Mouse (Mus musculus) megakaryocyte progenitor cell, adult 5-6 weeks (primary cell): ENCODE measurements around the gene Irak3. TPM values are rescaled to one million over a fixed set of nuclear protein-coding genes. Genes with fewer than 3 reads are reported as not detected.
"Not testable (repeated sequence)": the region's sequence is repeated elsewhere in the genome, so short reads cannot be mapped to it uniquely, and the experiment has no call there.

ENCODE experiments used
- ATAC-seq: replicated peaks from 2 replicates; pipeline ENCODE4 v1.8.0; 2016; ENCODE audit warnings: mild to moderate bottlenecking, moderate TSS enrichment, inconsistent platforms; ENCODE audit not compliant: poor library complexity
- total RNA-seq, 2 experiments: library from RNA; stranded (forward) in 1 of 2; stranded (reverse) in 1 of 2; fragments of 157-497, 149-512 nt in 1 of 2; fragments of 200-1000 nt in 1 of 2; gene quantifications; 2 replicates each; pipeline versions ENCODE4 v1.2.3 to v1.2.4; 2015 to 2017

The Irak3 gene
- 57.7 and 65.9 TPM in 2 replicates for total RNA-seq (2015)
- 19.6 and 26.1 TPM in 2 replicates for total RNA-seq (2017)

- ATAC-seq, result peak; percentile 70
Measured at GRCm38 (mm10) chr10:120201961-120202402, at the start of gene Irak3. Irak3 (minus strand) TSS chr10:120202130.

GRCm38 (mm10) chr10:120250911-120251683 is 49.2 kb upstream of the Irak3 start:
- no peak for ATAC-seq

DNA sequence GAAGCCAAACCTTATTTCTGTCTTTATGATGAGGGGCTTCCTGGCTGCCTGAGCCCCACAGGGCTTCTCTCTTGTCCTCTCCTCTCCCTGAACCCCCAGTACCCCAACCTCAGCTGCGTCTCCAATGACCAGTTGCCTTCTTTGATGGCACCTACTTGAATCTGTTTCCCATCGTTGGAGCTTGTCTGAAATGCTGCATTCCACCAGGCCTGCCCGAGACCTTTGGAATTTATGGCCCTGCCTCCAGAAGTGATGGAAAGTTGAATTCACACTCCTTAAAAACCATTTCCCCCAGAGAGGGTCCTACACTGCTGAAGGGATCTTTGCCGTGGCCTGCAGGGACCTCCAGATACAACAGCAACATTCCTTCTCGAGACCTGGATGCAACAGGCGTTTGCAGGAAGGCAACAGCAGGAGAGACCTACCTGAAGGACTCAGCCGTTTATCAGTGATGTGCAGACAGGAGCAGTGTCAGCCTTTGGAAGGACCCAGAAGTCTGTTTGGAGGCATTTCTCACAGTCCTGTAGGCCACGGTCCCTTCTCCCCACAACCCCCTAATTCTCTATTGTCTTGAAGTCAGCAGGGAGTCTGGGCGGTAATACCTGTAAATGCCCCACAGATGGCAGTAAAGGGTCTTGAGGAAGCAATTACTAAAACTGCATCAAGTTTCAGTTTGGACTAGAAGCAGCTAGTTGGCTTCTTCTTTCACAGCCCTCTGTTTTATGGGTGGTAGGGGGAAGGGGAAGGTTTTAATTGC is 45.2 kb upstream of the Irak3 start:
- peak; percentile 98 for ATAC-seq

DNA sequence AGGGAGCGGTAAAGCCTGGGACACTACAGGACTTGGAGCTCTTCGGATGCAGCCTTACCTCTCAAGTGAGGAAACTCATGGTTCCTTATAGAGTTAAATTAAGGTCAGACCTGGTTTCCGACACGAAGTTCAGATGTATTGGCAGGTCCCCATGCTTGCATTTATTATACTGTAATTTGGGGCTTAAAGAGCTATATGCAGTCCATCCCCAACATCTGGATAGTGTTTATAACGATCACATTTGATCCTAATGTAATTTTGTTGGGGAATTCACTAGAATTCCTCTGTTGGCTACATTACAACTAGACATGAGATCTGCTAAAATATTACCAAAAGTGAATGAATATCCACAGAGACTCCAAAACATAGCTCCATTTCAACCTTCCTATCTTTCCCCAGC is 43.8 kb upstream of the Irak3 start:
- ATAC-seq, result no peak

- ATAC-seq, result no peak
Measured at GRCm38 (mm10) chr10:120242421-120242820, 40.5 kb upstream of the Irak3 start.

DNA sequence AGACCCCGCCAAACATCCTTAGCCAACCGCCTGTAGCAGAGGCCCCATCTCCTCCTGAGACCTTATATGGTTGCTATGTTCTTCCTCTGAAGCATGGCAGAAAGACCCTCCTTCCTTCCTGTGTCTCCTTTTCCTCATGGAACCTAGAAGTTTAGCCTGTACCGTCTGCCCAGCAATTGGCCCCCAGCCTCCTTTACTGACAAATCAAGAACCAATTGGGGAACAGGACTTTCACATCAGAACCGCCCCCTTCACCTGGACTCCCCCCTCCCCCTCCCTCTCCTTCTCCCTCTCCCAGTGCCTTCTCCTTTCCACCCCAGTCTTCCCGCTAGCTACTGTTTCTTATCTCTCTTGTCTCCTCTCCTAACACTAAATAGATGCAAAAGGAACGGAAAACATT is 37.5 kb upstream of the Irak3 start:
- no peak for ATAC-seq

DNA sequence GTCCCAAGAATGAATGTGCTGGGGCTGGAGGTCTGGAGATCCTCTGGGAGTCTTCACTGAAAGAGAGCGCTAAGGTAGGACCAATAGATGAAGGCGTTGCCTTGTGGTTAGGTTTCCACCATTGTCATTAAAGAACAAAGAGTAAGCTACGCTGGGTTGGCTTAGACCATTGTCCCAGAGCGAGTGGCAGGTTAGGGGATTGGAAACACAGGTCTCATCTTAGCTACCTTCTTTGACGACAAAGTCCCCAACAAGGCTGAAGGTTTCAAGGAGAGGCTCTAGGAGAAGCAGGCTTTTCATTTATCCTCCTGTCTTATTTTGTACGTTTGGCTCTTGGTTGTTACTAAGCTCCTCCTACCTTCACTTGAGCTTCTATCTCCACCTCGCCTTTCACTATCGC is 36.3 kb upstream of the Irak3 start:
- no peak for ATAC-seq

DNA sequence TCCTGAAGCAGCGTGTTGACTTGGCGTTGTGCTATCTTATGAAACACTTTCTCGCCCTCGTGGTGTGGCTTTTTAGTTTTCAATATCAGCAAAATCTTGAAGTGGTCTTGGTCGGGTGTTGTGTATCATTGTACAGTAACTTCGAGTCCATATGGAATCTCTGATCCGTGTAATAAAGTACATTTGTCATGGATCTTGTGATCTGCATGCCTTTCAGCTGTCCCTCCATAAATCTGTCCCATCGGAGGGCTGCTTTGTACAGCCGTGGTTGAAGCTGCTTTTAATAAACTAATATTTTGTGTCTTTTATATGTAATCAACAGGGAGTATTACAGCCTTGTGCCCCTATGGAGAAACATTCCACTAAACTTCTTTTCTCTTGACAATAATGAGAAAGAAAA is 34.9 kb upstream of the Irak3 start:
- ATAC-seq, result no peak

DNA sequence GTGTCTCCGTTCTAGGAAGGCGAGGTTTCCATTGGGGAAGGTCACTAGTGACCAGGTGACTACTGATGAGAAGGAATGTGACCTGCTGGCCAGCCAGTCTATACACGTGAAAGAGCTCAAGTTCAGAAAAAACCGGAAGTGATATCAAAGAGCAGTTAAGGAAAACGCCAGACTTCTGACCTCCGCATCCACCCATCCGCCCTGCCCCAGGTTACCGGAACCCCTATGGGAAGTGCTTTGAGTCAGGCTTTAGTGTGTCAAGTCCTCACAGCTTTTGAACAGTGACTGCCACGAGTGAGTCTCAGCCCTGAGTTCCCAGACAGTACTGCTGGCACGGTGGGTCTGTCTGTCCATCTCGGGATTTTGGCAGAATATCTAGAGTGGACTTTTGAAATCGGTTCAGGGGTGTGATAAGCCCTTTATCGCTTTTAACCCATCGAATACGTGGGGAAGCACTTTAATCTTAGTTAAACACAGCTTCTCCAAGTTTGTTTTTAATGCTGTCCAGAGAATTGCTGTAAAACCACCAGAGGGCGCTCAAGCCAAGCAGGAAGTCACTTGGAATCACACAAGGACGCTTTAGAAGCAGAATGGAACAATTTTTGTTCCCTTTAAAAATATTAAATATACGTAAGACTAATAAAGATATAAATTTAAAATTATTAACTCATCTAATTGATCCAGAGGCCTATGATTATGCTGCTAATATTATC is 31.9 kb upstream of the Irak3 start:
- peak; percentile 75 for ATAC-seq

DNA sequence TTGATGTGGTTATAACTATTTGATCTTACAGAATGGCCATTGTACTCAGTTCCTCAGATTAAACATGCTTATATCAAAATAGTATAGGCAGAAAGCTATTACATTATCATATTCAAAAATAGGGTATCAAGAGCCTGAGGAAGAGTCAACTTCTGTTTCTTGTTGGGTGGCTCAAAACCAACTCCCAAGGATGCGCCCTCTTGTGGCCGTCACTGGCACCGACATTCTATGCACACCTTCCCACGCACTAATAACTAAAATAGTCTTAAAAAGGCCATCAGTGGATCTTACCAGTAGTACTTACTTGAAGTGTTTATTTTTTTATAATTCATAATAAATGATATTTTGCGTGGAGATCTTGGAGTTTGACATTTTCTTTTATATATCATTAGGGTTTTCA is 29.8 kb upstream of the Irak3 start:
- peak; percentile 59 for ATAC-seq

GRCm38 (mm10) chr10:120226871-120227661 is 25.1 kb upstream of the Irak3 start, which contains the start of gene Llph:
Llph (plus strand) TSS chr10:120227070.
- peak; percentile 91 for ATAC-seq

DNA sequence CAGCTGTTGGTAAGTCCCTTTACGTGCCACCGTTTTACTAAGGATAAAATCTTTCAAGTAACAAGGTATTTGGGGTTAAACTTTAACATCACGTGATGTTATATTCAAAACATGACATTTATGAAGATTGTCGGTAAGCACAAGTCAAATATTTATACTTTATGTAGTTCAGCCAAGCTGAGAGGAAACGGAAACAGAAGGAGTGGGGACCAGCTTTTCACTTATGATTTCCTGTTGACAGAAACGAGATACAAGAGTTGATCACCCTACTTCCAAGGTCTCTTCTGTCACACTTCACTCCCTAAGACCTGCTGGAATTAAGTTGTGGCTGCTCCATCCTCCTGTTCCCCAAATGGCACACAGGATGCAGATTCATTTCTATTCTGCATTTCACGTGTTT is 18.8 kb upstream of the Irak3 start:
- ATAC-seq, result no peak

DNA sequence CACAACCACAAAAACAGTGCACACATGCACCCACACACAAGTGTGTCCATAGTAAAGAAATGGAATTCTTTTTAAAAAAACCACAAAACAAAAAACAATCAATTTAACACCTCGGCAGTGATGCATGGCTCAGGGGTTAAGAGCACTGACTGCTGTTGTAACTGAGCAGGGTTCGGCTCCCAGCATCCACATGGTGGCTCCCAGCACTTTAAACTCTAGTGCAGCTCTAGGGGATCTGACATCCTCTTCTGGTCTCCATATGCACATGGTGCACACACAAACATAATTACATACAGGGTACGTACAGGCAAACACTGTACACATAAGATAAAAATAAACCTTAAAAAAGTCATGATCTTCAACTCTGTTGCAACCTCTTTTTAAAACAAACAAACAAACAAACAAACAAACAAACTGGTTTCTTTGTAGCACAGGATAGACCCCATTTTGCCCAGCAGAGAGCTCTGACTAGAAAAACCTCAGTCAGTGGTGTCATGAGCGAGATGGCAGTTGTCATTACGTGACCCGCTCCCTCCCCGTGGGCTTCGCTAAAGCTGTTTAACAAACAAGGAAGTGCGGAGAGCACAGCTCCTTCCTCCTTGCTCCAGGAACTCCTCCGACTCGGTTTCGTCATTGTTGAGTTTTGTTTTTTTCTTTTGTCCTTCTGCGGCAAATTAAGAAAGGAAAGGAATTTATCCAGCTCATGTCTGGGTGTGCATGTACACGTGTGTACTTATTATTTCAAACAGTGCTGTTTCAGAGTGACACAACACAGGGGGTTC is 17.8 kb upstream of the Irak3 start:
- peak; percentile 97 for ATAC-seq

GRCm38 (mm10) chr10:120218996-120219395 is 17.1 kb upstream of the Irak3 start:
- no peak for ATAC-seq

- ATAC-seq, result not testable (repeated sequence)
Measured at GRCm38 (mm10) chr10:120217099-120217498, 15.2 kb upstream of the Irak3 start.

DNA sequence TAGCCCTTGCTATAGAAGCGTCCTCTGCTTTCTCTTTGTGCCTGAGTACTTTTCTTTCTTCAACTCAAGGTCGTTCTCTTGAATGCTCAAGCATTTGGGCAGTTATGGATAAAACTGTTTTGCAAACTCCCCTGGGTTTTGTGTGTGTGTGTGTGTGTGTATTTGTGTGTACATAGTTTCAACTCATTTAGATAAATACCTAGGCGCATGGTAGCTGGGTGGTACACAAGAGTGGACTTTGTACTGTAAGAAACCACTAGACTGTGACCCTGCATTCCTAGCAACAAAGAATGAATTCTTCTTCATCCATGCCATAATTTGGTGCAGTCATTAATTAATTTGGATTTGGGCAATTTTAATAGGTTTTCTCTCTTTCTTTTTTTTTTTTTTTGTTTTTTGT is 8.2 kb upstream of the Irak3 start:
- ATAC-seq, result no peak

GRCm38 (mm10) chr10:120209539-120209925 is 7.6 kb upstream of the Irak3 start:
- peak; percentile 36 for ATAC-seq

DNA sequence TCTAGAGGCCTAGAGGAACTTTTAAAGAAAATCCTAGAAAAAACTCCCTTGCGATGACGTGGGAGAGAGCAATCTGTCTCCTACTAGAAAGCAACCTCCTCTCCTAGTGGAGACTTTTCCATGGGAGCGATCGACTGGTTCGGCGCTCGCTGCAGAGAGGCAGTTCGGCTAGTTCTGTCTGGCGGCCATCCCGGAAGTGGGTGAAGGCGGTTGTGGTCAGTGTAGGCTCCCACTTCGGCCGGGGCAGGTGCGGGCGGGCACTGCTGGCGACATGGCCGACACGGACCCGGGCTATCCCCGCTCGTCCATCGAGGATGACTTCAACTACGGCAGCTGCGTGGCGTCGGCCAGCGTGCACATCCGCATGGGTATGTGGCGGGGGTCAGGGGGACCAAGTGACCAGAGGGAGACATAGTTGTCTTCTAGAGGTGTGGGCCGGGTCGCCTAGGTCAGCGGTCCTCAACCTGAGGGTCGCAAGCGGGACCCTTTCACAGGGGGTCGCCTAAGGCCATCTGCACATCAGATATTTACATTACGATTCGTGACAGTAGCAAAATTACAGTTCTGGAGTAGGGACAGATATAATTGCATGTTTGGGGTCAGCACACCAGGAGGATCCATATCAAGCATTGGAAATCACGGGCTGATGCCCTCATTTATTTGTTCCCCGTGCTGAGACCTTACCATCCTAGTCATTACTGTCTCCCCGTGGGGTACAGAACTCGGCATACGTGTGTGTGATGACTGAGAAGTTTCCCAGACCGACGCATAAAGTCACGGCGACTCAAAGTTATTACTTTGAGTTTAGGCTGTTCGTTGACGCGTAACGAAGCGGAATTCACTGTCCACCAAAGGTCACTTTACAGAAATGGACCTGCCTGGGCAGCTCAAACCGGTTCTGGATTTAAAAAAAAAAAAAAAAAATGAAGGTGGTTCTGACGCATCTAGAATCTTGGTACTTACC is 6.9 kb upstream of the Irak3 start:
- peak; percentile 93 for ATAC-seq

- no peak; the same call in 1 of the 2 replicates for ATAC-seq
Measured at GRCm38 (mm10) chr10:120208015-120208414, 6.1 kb upstream of the Irak3 start.
